Mouse (Mus musculus): ENCODE data around the gene Lrrk1.

DNA sequence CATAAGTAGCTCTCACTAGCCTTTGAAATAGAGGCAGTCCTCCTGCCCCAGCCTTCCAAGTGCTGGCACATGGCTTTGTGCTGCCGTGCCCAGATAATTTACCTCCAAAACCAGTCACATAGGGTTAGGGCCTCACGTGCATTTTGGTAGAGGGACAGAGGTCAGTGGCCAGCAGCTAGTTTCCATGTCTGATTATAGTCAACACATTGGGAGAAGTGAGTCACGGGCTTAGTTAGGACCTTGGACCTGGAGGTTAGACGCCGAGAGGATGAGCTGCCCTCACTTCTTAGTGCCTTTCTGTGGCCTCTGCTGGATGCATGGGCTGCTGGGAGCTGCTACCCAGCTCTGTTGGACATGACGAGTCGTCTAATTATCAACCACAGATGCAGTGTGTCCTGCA is 171.1 kb downstream of the Lrrk1 start:
- TF ChIP-seq CTCF (IDR thresholded peaks at IDR 0.05; ENCODE audit: low read depth) (no peak), EP300 (IDR thresholded peaks at IDR 0.05; ENCODE audit: low read depth) (no peak)

All from liver, postnatal 0 days (tissue).